Mouse (Mus musculus) limb, embryonic 11.5 days (tissue): ENCODE results near the gene Gm826. TPM values are rescaled to one million over a fixed set of nuclear protein-coding genes. Genes with fewer than 3 reads are reported as not detected.

ENCODE experiments used
- ATAC-seq: fragments of 200-750 bp; cut with Nextera tagmentation; 2 replicates; pipeline ENCODE4 v1.8.0; 2017; ENCODE audit warnings: low read depth; ENCODE audit not compliant: insufficient number of reproducible peaks, low FRiP score, low TSS enrichment
- DNase-seq: peaks from one replicate; pipeline ENCODE4 v3.0.0-alpha.2; 2015; ENCODE audit warnings: low spot score
- H3K27ac ChIP-seq: fragments of 300-500 bp; sonication (generic); replicated peaks from 2 replicates; pipeline ENCODE4 v1.5.1; 2014; ENCODE audit warnings: low read depth, mild to moderate bottlenecking, low read length
- H3K27me3 ChIP-seq: fragments of 300-500 bp; sonication (generic); 2 replicates; pipeline ENCODE4 v1.6.1; 2014; ENCODE audit warnings: mild to moderate bottlenecking, low read length, mixed read lengths; ENCODE audit not compliant: control insufficient read depth, insufficient read depth
- H3K36me3 ChIP-seq: fragments of 300-500 bp; sonication (generic); 2 replicates; pipeline ENCODE4 v1.6.1; 2014; ENCODE audit warnings: mild to moderate bottlenecking, low read length, moderate library complexity, mixed read lengths; ENCODE audit not compliant: control insufficient read depth, insufficient read depth
- H3K4me1 ChIP-seq: fragments of 300-500 bp; sonication (generic); 2 replicates; pipeline ENCODE4 v1.6.1; 2014; ENCODE audit warnings: low read length, mixed read lengths; ENCODE audit not compliant: control insufficient read depth, insufficient read depth
- H3K4me2 ChIP-seq: fragments of 300-500 bp; sonication (generic); 2 replicates; pipeline ENCODE4 v1.6.1; 2014; ENCODE audit warnings: low read depth, mild to moderate bottlenecking, moderate library complexity; ENCODE audit not compliant: severe bottlenecking
- H3K4me3 ChIP-seq: fragments of 300-500 bp; sonication (generic); 2 replicates; pipeline ENCODE4 v1.5.1; 2014; ENCODE audit warnings: low read depth, low read length
- H3K9ac ChIP-seq: fragments of 300-500 bp; sonication (generic); 2 replicates; pipeline ENCODE4 v1.6.1; 2014; ENCODE audit warnings: mild to moderate bottlenecking, low read length
- H3K9me3 ChIP-seq: fragments of 300-500 bp; sonication (generic); 2 replicates; pipeline ENCODE4 v1.6.1; 2016; ENCODE audit warnings: low read length; ENCODE audit not compliant: control insufficient read depth
- WGBS: fragments of 180-500 bp; shearing (Covaris S2); extraction: QIAGEN DNeasy Blood & Tissue Kit; methylation state at CpG from one replicate; pipeline ENCODE4 v1.1.7; 2014; 5-methylcytosine and 5-hydroxymethylcytosine counted together
- polyA plus RNA-seq: library from polyadenylated mRNA; unstranded; fragments of >200 nt; fragmentation: Nextera tagmentation; extraction: Ambion mirVana; gene quantifications from 2 replicates; pipeline ENCODE4 v1.2.1, GENCODE M21; 2014

Gm826 gene
- polyA plus RNA-seq, 1 experiment from 2014 or later, result 0.21 TPM

GRCm38 (mm10) chr2:160328886-160329285, 5.1 kb downstream of the Gm826 start:
- Histone ChIP-seq H3K36me3 (no peaks in the 10 kb centered on the region), H3K4me1 (peaks cover 7% of the 10 kb centered on the region), H3K4me2 (no peak overlapping the region), H3K4me3 (no peak overlapping the region), H3K27ac (no peak overlapping the region), H3K27me3 (no peaks in the 10 kb centered on the region), H3K9ac (peak overlapping the region; percentile 22; the same call in 1 of the 2 replicates), H3K9me3 (no peaks in the 10 kb centered on the region)
- DNase-seq (peak; percentile 50), ATAC-seq (no peak)
- 39% methylated on average over 9 of the region's 9 CpGs for WGBS

- WGBS, result 88% methylated on average over 4 of the region's 4 CpGs
- Histone ChIP-seq H3K4me3 (no peak overlapping the region), H3K9me3 (no peaks in the 10 kb centered on the region), H3K27ac (no peak overlapping the region), H3K4me2 (no peak overlapping the region), H3K36me3 (no peaks in the 10 kb centered on the region), H3K9ac (no peak overlapping the region), H3K27me3 (no peaks in the 10 kb centered on the region), H3K4me1 (peaks cover 7% of the 10 kb centered on the region)
- ATAC-seq (no peak), DNase-seq (no peak)
These were observed 6.2 kb downstream of the Gm826 start for GRCm38 (mm10) chr2:160327716-160328115.

- no peaks in the 10 kb centered on the region for H3K9me3 ChIP-seq
- no peaks in the 10 kb centered on the region for H3K27me3 ChIP-seq
- H3K4me3 ChIP-seq, result no peak overlapping the region
- H3K9ac ChIP-seq, result no peak overlapping the region
- DNase-seq (no peak), ATAC-seq (no peak)
- 35% methylated on average over 4 of the region's 4 CpGs for WGBS
- no peak overlapping the region for H3K27ac ChIP-seq
- H3K4me1 ChIP-seq, result peaks cover 7% of the 10 kb centered on the region
- H3K4me2 ChIP-seq, result no peak overlapping the region
- H3K36me3 ChIP-seq, result no peaks in the 10 kb centered on the region
These were observed 6.8 kb downstream of the Gm826 start for GRCm38 (mm10) chr2:160327167-160327566.

- no peak overlapping the region for H3K4me2 ChIP-seq
- no peak overlapping the region for H3K9ac ChIP-seq
- H3K4me3 ChIP-seq, result no peak overlapping the region
- no peaks in the 10 kb centered on the region for H3K27me3 ChIP-seq
- WGBS, result 77% methylated on average over 6 of the region's 6 CpGs
- H3K36me3 ChIP-seq, result no peaks in the 10 kb centered on the region
- H3K27ac ChIP-seq, result no peak overlapping the region
- no peaks in the 10 kb centered on the region for H3K9me3 ChIP-seq
- no peak for DNase-seq
- peaks cover 11% of the 10 kb centered on the region for H3K4me1 ChIP-seq
- no peak for ATAC-seq
These were observed 8.8 kb downstream of the Gm826 start for GRCm38 (mm10) chr2:160325105-160325644.

- Histone ChIP-seq H3K4me3 (no peak overlapping the region), H3K9me3 (no peaks in the 10 kb centered on the region), H3K36me3 (no peaks in the 10 kb centered on the region), H3K27ac (no peak overlapping the region), H3K4me1 (peaks cover 4% of the 10 kb centered on the region; the same call in 1 of the 2 replicates), H3K9ac (no peak overlapping the region), H3K4me2 (no peak overlapping the region), H3K27me3 (no peaks in the 10 kb centered on the region)
- 24% methylated on average over 4 of the region's 4 CpGs for WGBS
- DNase-seq (no peak), ATAC-seq (no peak)
These were observed 12.1 kb downstream of the Gm826 start for GRCm38 (mm10) chr2:160321829-160322228.

GRCm38 (mm10) chr2:160318255-160318654, 15.7 kb downstream of the Gm826 start:
- no peak overlapping the region for H3K4me2 ChIP-seq
- ATAC-seq, result no peak
- H3K4me3 ChIP-seq, result no peak overlapping the region
- no peaks in the 10 kb centered on the region for H3K9me3 ChIP-seq
- peaks cover 6% of the 10 kb centered on the region; the same call in 1 of the 2 replicates for H3K4me1 ChIP-seq
- 77% methylated on average over 4 of the region's 4 CpGs for WGBS
- DNase-seq, result no peak
- H3K36me3 ChIP-seq, result no peaks in the 10 kb centered on the region
- H3K27me3 ChIP-seq, result no peaks in the 10 kb centered on the region
- no peak overlapping the region for H3K27ac ChIP-seq
- H3K9ac ChIP-seq, result no peak overlapping the region

- 0 out of 2 replicates have a peak, but pooled peaks cover 2% of the 10 kb centered on the region for H3K4me1 ChIP-seq
- no peak overlapping the region for H3K4me2 ChIP-seq
- no peak overlapping the region for H3K4me3 ChIP-seq
- H3K27ac ChIP-seq, result no peak overlapping the region
- no peak overlapping the region for H3K9ac ChIP-seq
- no peaks in the 10 kb centered on the region for H3K27me3 ChIP-seq
- DNase-seq (no peak), ATAC-seq (no peak; the same call in 1 of the 2 replicates)
- H3K9me3 ChIP-seq, result no peaks in the 10 kb centered on the region
- WGBS, result 38% methylated on average over 12 of the region's 12 CpGs
- H3K36me3 ChIP-seq, result no peaks in the 10 kb centered on the region
These were observed 20.4 kb downstream of the Gm826 start for GRCm38 (mm10) chr2:160313595-160314007.

- Histone ChIP-seq H3K9ac (no peak overlapping the region), H3K36me3 (no peaks in the 10 kb centered on the region), H3K4me3 (no peak overlapping the region), H3K4me2 (no peak overlapping the region), H3K4me1 (no peaks in the 10 kb centered on the region), H3K9me3 (no peaks in the 10 kb centered on the region), H3K27me3 (no peaks in the 10 kb centered on the region), H3K27ac (no peak overlapping the region)
- DNase-seq, result no peak
- ATAC-seq, result no peak
- WGBS, result 85% methylated on average over 3 of the region's 3 CpGs
These were observed 28.9 kb downstream of the Gm826 start for GRCm38 (mm10) chr2:160305070-160305469.

GRCm38 (mm10) chr2:160303992-160304391, 30.0 kb downstream of the Gm826 start:
- H3K4me1 ChIP-seq, result no peaks in the 10 kb centered on the region
- H3K9me3 ChIP-seq, result no peaks in the 10 kb centered on the region
- no peak overlapping the region for H3K4me3 ChIP-seq
- H3K27me3 ChIP-seq, result no peaks in the 10 kb centered on the region
- DNase-seq (no peak), ATAC-seq (no peak)
- no peak overlapping the region for H3K27ac ChIP-seq
- no peak overlapping the region for H3K9ac ChIP-seq
- 89% methylated on average over 2 of the region's 2 CpGs for WGBS
- H3K4me2 ChIP-seq, result no peak overlapping the region
- H3K36me3 ChIP-seq, result no peaks in the 10 kb centered on the region
